Mouse (Mus musculus) midbrain, embryonic 15.5 days (tissue): Measurements from ENCODE around the gene Tango6. TPM values are rescaled to one million over a fixed set of nuclear protein-coding genes. Genes with fewer than 3 reads are reported as not detected.

ENCODE experiments used
- ATAC-seq: fragments of 200-750 bp; cut with Nextera tagmentation; replicated peaks from 2 replicates; pipeline ENCODE4 v1.8.0; 2017; ENCODE audit warnings: moderate TSS enrichment
- H3K27ac ChIP-seq: fragments of 300-500 bp; sonication (generic); 2 replicates; pipeline ENCODE4 v1.5.1; 2015; ENCODE audit warnings: mild to moderate bottlenecking, inconsistent platforms
- H3K27me3 ChIP-seq: fragments of 300-500 bp; sonication (generic); replicated peaks from 2 replicates; pipeline ENCODE4 v1.6.1; 2015; ENCODE audit warnings: inconsistent platforms
- H3K36me3 ChIP-seq: fragments of 300-500 bp; sonication (generic); replicated peaks from 2 replicates; pipeline ENCODE4 v1.6.1; 2015; ENCODE audit warnings: inconsistent platforms
- H3K4me1 ChIP-seq: fragments of 300-500 bp; sonication (generic); 2 replicates; pipeline ENCODE4 v1.6.1; 2015; ENCODE audit warnings: inconsistent platforms
- H3K4me2 ChIP-seq: fragments of 300-500 bp; sonication (generic); 2 replicates; pipeline ENCODE4 v1.6.1; 2015; ENCODE audit warnings: inconsistent platforms, mild to moderate bottlenecking, moderate library complexity
- H3K4me3 ChIP-seq: fragments of 300-500 bp; sonication (generic); 2 replicates; pipeline ENCODE4 v1.5.1; 2015; ENCODE audit warnings: mild to moderate bottlenecking, inconsistent platforms
- H3K9ac ChIP-seq: fragments of 300-500 bp; sonication (generic); 2 replicates; pipeline ENCODE4 v1.6.1; 2015; ENCODE audit warnings: mild to moderate bottlenecking, inconsistent platforms
- H3K9me3 ChIP-seq: fragments of 300-500 bp; sonication (generic); 2 replicates; pipeline ENCODE4 v1.6.1; 2016; ENCODE audit warnings: inconsistent platforms
- WGBS: fragments of 180-500 bp; shearing (Covaris S2); methylation state at CpG from one replicate; pipeline ENCODE4 v1.1.7; 2015; ENCODE audit warnings: mixed read lengths; 5-methylcytosine and 5-hydroxymethylcytosine counted together
- polyA plus RNA-seq: library from polyadenylated mRNA; unstranded; fragments of >200 nt; fragmentation: Nextera tagmentation; extraction: Ambion mirVana; gene quantifications from 2 replicates; pipeline ENCODE4 v1.2.1, GENCODE M21; 2015

The Tango6 gene
- polyA plus RNA-seq, 1 experiment from 2014 or later = 6.8 TPM

- Histone ChIP-seq H3K27ac (peak within 1 kb of the TSS; percentile 96), H3K27me3 (no peaks in the 10 kb centered on the region), H3K9me3 (no peaks in the 10 kb centered on the region), H3K36me3 (peaks cover 6% of the 10 kb centered on the region; the same call in 1 of the 2 replicates), H3K4me3 (peak within 1 kb of the TSS; percentile 100), H3K4me1 (peaks cover 23% of the 10 kb centered on the region), H3K4me2 (peak within 1 kb of the TSS; percentile 89), H3K9ac (peak within 1 kb of the TSS; percentile 95)
- ATAC-seq = peak; percentile 95
- under 1% methylated on average over 63 of the region's 63 CpGs for WGBS
Measured at GRCm38 (mm10) chr8:106893481-106894156, 210.8 kb downstream of the Tango6 start, which contains the start of gene Utp4. TSS of gene Utp4 (plus strand) at chr8:106893636.

DNA sequence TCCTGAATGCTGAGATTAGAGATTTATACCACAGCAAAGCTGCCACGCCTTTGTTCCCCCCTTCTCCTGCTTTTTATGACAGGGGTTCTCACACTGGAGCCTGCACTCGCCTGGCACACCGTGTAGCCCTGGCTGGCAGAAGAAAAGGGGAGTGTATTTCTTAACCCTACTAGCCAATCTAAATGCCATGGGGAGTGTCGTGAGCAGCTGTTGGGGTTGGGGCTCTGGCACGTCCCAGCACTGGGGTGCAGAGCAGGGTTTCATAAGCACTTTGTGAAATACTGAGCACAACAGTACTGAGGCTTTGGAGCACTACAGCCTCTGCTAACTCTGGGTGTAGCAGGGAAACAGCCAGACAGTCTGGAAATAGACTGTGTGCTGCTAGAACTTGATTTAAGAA is 216.6 kb downstream of the Tango6 start:
- Histone ChIP-seq H3K27me3 (no peaks in the 10 kb centered on the region), H3K36me3 (peaks cover 50% of the 10 kb centered on the region), H3K4me2 (no peak overlapping the region), H3K9me3 (no peaks in the 10 kb centered on the region), H3K4me1 (peaks cover 6% of the 10 kb centered on the region), H3K4me3 (no peak overlapping the region), H3K9ac (no peak overlapping the region), H3K27ac (no peak overlapping the region)
- no peak for ATAC-seq
- WGBS = 88% methylated on average over 5 of the region's 5 CpGs

Other genes starting within 250 kb of the Tango6 start
- not detected in 2 replicates for gene 6030452D12Rik, start 182.5 kb upstream of the Tango6 start, polyA plus RNA-seq
- 0.80 and 1.1 TPM in 2 replicates for gene Cdh3, start 172.2 kb upstream of the Tango6 start, polyA plus RNA-seq
- 5.7 and 9.6 TPM in 2 replicates for gene Gm10073, start 109.6 kb upstream of the Tango6 start, polyA plus RNA-seq
- 6.9 and 8.5 TPM in 2 replicates for gene Cdh1, start 79.7 kb upstream of the Tango6 start, polyA plus RNA-seq
- 1.3 and 1.4 TPM in 2 replicates for gene Has3, start 187.2 kb downstream of the Tango6 start, polyA plus RNA-seq
- gene Utp4, start 210.6 kb downstream of the Tango6 start, polyA plus RNA-seq = 42.6 and 44.6 TPM in 2 replicates